22 mouse cellular contexts compared by ENCODE assay signal in genomic region chr10:6011541-6011940, GRCm38 (mm10).
DNase-seq lines count a peak whose midpoint lies in the region; ATAC-seq and TF ChIP-seq lines count a peak whose summit lies in the region.
"Had no signal": no experiment of that assay in that cellular context is flagged by ENCODE, and none has a peak within 500 bp of the region (broad histone marks: within the 10 kb centered on the region; RNA-seq: fewer than 3 reads in every experiment).

No protein-coding gene starts in this region.

- H3K9me3 ChIP-seq in forebrain, postnatal 0 days (ENCODE audit: low read length): no peaks in the 10 kb centered on the region
- no peaks in the 10 kb centered on the region for H3K9me3 ChIP-seq in forebrain, embryonic 12.5 days
- no peaks in the 10 kb centered on the region for H3K9me3 ChIP-seq in heart, postnatal 0 days (replicated peaks; ENCODE audit: control insufficient read depth, low read length)
- no peaks in the 10 kb centered on the region for H3K9me3 ChIP-seq in limb, embryonic 14.5 days (ENCODE audit: control insufficient read depth, low read length)
- H3K9me3 ChIP-seq in limb, embryonic 10.5 days (replicated peaks): no peaks in the 10 kb centered on the region
- H3K9me3 ChIP-seq: forebrain, embryonic 10.5 days; G1E; hindbrain, embryonic 12.5 days; lung, embryonic 15.5 days; megakaryocyte, embryonic 14.5 days; neural tube, embryonic 13.5 days had no signal

- TF ChIP-seq EP300 in heart, postnatal 0 days (IDR thresholded peaks at IDR 0.05; ENCODE audit: low read depth): no peak

- DNase-seq in forebrain, postnatal 0 days: peak; percentile 34
- peak; percentile 20 for DNase-seq in heart, postnatal 0 days (ENCODE audit: low spot score)
- no peak for DNase-seq in heart, postnatal 4 days
- DNase-seq in limb, embryonic 14.5 days (ENCODE audit: low spot score): peak; percentile 16
- no peak for DNase-seq in limb, embryonic 10.5 days (ENCODE audit: low spot score)
- peak; percentile 68 for DNase-seq in brain, adult 2 months (ENCODE audit: low read depth, low spot score)
- no peak for DNase-seq in spleen, postnatal 4 days (ENCODE audit: low spot score in 2 of 2)
- DNase-seq: adrenal gland, postnatal 14 days; cerebellum, adult 18-20 months; cerebellum, postnatal 25 days; gastrocnemius, postnatal 25 days; left cerebral cortex, postnatal 4 days; midbrain, embryonic 14.5 days; thymus, adult 2 months had no signal

- no peak overlapping the region for H3K4me3 ChIP-seq in forebrain, postnatal 0 days (ENCODE audit: low read depth, low read length)
- no peak overlapping the region for H3K4me3 ChIP-seq in forebrain, embryonic 12.5 days (replicated peaks)
- no peak overlapping the region for H3K4me3 ChIP-seq in heart, postnatal 0 days (ENCODE audit: low read depth, low read length)
- no peak overlapping the region for H3K4me3 ChIP-seq in limb, embryonic 14.5 days (replicated peaks; ENCODE audit: low read length)
- H3K4me3 ChIP-seq in limb, embryonic 10.5 days: no peak overlapping the region
- H3K4me3 ChIP-seq: forebrain, embryonic 10.5 days; hindbrain, embryonic 12.5 days; lung, embryonic 15.5 days; megakaryocyte, embryonic 14.5 days; neural tube, embryonic 13.5 days had no signal

- no peaks in the 10 kb centered on the region for H3K4me1 ChIP-seq in forebrain, postnatal 0 days (ENCODE audit: insufficient read depth)
- no peaks in the 10 kb centered on the region for H3K4me1 ChIP-seq in forebrain, embryonic 12.5 days
- no peaks in the 10 kb centered on the region for H3K4me1 ChIP-seq in heart, postnatal 0 days (ENCODE audit: control insufficient read depth, insufficient read depth)
- no peaks in the 10 kb centered on the region for H3K4me1 ChIP-seq in limb, embryonic 14.5 days (ENCODE audit: control insufficient read depth, insufficient read depth, low read length)
- H3K4me1 ChIP-seq in limb, embryonic 10.5 days: no peaks in the 10 kb centered on the region
- H3K4me1 ChIP-seq: forebrain, embryonic 10.5 days; hindbrain, embryonic 12.5 days; lung, embryonic 15.5 days; megakaryocyte, embryonic 14.5 days; neural tube, embryonic 13.5 days had no signal

- no peak overlapping the region for H3K27ac ChIP-seq in forebrain, postnatal 0 days (ENCODE audit: low read depth, low read length)
- H3K27ac ChIP-seq in forebrain, embryonic 12.5 days: no peak overlapping the region
- H3K27ac ChIP-seq in heart, postnatal 0 days (ENCODE audit: low read depth): peak overlapping the region; percentile 43
- no peak overlapping the region for H3K27ac ChIP-seq in limb, embryonic 14.5 days (replicated peaks; ENCODE audit: low read depth, low read length)
- H3K27ac ChIP-seq in limb, embryonic 10.5 days: no peak overlapping the region
- H3K27ac ChIP-seq: forebrain, embryonic 10.5 days; hindbrain, embryonic 12.5 days; lung, embryonic 15.5 days; neural tube, embryonic 13.5 days had no signal

- no peak overlapping the region for H3K9ac ChIP-seq in forebrain, postnatal 0 days
- H3K9ac ChIP-seq in forebrain, embryonic 12.5 days: no peak overlapping the region
- H3K9ac ChIP-seq in heart, postnatal 0 days (replicated peaks; ENCODE audit: low read depth, low read length): no peak overlapping the region
- no peak overlapping the region for H3K9ac ChIP-seq in limb, embryonic 14.5 days (ENCODE audit: low read depth, low read length, severe bottlenecking)
- H3K9ac ChIP-seq: hindbrain, embryonic 12.5 days; lung, embryonic 15.5 days; neural tube, embryonic 13.5 days had no signal

- WGBS in forebrain, postnatal 0 days: 62% methylated on average over 5 of the region's 5 CpGs
- WGBS in forebrain, embryonic 12.5 days: 83% methylated on average over 5 of the region's 5 CpGs
- WGBS in heart, postnatal 0 days: 44% methylated on average over 5 of the region's 5 CpGs
- WGBS in limb, embryonic 14.5 days: 57% methylated on average over 5 of the region's 5 CpGs
- WGBS in limb, embryonic 10.5 days: 76% methylated on average over 5 of the region's 5 CpGs

- ATAC-seq in forebrain, postnatal 0 days: peak; percentile 73
- no peak for ATAC-seq in forebrain, embryonic 12.5 days (ENCODE audit: low FRiP score)
- ATAC-seq in heart, postnatal 0 days (ENCODE audit: insufficient read depth, low read depth): no peak
- no peak for ATAC-seq in limb, embryonic 14.5 days (ENCODE audit: low FRiP score, low read depth)

- H3K4me2 ChIP-seq in forebrain, postnatal 0 days (ENCODE audit: low read depth): no peak overlapping the region
- no peak overlapping the region for H3K4me2 ChIP-seq in forebrain, embryonic 12.5 days
- H3K4me2 ChIP-seq in heart, postnatal 0 days (ENCODE audit: low read depth, low read length): no peak overlapping the region
- H3K4me2 ChIP-seq in limb, embryonic 14.5 days (replicated peaks; ENCODE audit: low read depth, low read length, severe bottlenecking): no peak overlapping the region
- H3K4me2 ChIP-seq: hindbrain, embryonic 12.5 days; liver, embryonic 11.5 days; lung, embryonic 15.5 days; neural tube, embryonic 13.5 days had no signal

- no peak for TF ChIP-seq CTCF in forebrain, postnatal 0 days (IDR thresholded peaks at IDR 0.05; ENCODE audit: low read depth)
- no peak for TF ChIP-seq CTCF in heart, postnatal 0 days (IDR thresholded peaks at IDR 0.05; ENCODE audit: low read depth)

- no peak for TF ChIP-seq POLR2A in limb, embryonic 14.5 days (IDR thresholded peaks at IDR 0.05; ENCODE audit: borderline replicate concordance, extremely low read depth, insufficient read depth, insufficient read length)

- no peaks in the 10 kb centered on the region for H3K27me3 ChIP-seq in forebrain, postnatal 0 days (ENCODE audit: insufficient read depth, low read length)
- no peaks in the 10 kb centered on the region for H3K27me3 ChIP-seq in forebrain, embryonic 12.5 days
- H3K27me3 ChIP-seq in heart, postnatal 0 days (ENCODE audit: control insufficient read depth, insufficient read depth, low read length): no peaks in the 10 kb centered on the region
- no peaks in the 10 kb centered on the region for H3K27me3 ChIP-seq in limb, embryonic 14.5 days (ENCODE audit: control insufficient read depth, insufficient read depth, low read length)
- H3K27me3 ChIP-seq in limb, embryonic 10.5 days (ENCODE audit: low read depth, poor library complexity, severe bottlenecking): no peaks in the 10 kb centered on the region
- H3K27me3 ChIP-seq: hindbrain, embryonic 12.5 days; lung, embryonic 15.5 days; megakaryocyte, embryonic 14.5 days; neural tube, embryonic 13.5 days had no signal

- H3K36me3 ChIP-seq in forebrain, postnatal 0 days (ENCODE audit: insufficient read depth): no peaks in the 10 kb centered on the region
- no peaks in the 10 kb centered on the region for H3K36me3 ChIP-seq in forebrain, embryonic 12.5 days (replicated peaks)
- H3K36me3 ChIP-seq in heart, postnatal 0 days (replicated peaks; ENCODE audit: control insufficient read depth, insufficient read depth, low read length): no peaks in the 10 kb centered on the region
- H3K36me3 ChIP-seq in limb, embryonic 14.5 days (ENCODE audit: control insufficient read depth, insufficient read depth, low read length): no peaks in the 10 kb centered on the region
- H3K36me3 ChIP-seq in limb, embryonic 10.5 days: no peaks in the 10 kb centered on the region
- H3K36me3 ChIP-seq: forebrain, embryonic 10.5 days; G1E; hindbrain, embryonic 12.5 days; lung, embryonic 15.5 days; neural tube, embryonic 13.5 days had no signal

Comparison
In these comparisons a context has a peak if more than half of its experiments do, and no peak if none do; other contexts are left out.
1. DNase-seq: peak in forebrain, postnatal 0 days (single experiment), heart, postnatal 0 days (single experiment), limb, embryonic 14.5 days (single experiment) and brain, adult 2 months (single experiment); none in heart, postnatal 4 days (single experiment), limb, embryonic 10.5 days (single experiment) and spleen, postnatal 4 days (0 of 2).